Mouse (Mus musculus) activated CD4-positive, CD25-positive, alpha-beta regulatory T cell, adult 4 months (primary cell): Measurements from ENCODE around the gene Psmc4. TPM values are rescaled to one million over a fixed set of nuclear protein-coding genes. Genes with fewer than 3 reads are reported as not detected.
A peak's percentile ranks its signal among the peaks of the same experiment; 100 is the strongest.

Source experiments
- ATAC-seq: one replicate; pipeline ENCODE4 v1.8.0; 2017
- polyA plus RNA-seq, 2 experiments: library from polyadenylated mRNA; unstranded; fragments of 100-300 nt; shearing (Covaris generic); gene quantifications; one replicate each; pipeline ENCODE4 v1.2.1; 2017

Psmc4 gene
- 100 to 1,000 TPM; 172 to 224 TPM for polyA plus RNA-seq

GRCm38 (mm10) chr7:28049476-28050409, at the start of gene Psmc4:
TSS of gene Psmc4 (minus strand) at chr7:28050101.
- ATAC-seq = peak; percentile 98

GRCm38 (mm10) chr7:28099101-28099500, 49.2 kb upstream of the Psmc4 start:
- ATAC-seq = no peak

- ATAC-seq = no peak
Measured at GRCm38 (mm10) chr7:28093541-28093940, 43.6 kb upstream of the Psmc4 start.

GRCm38 (mm10) chr7:28086236-28086635, 36.3 kb upstream of the Psmc4 start:
- ATAC-seq = no peak

GRCm38 (mm10) chr7:28084215-28084614, 34.3 kb upstream of the Psmc4 start:
- ATAC-seq = no peak

GRCm38 (mm10) chr7:28070531-28071298, 20.8 kb upstream of the Psmc4 start, which contains the start of gene Fcgbp:
TSS of gene Fcgbp (plus strand) at chr7:28071236.
- ATAC-seq = no peak

- ATAC-seq = no peak
Measured at GRCm38 (mm10) chr7:28069546-28070172, 19.8 kb upstream of the Psmc4 start.

- no peak for ATAC-seq
Measured at GRCm38 (mm10) chr7:28068661-28069060, 18.8 kb upstream of the Psmc4 start.

- no peak for ATAC-seq
Measured at GRCm38 (mm10) chr7:28059972-28060371, 10.1 kb upstream of the Psmc4 start.

- no peak for ATAC-seq
Measured at GRCm38 (mm10) chr7:28053046-28053930, 3.4 kb upstream of the Psmc4 start.

- ATAC-seq = no peak
Measured at GRCm38 (mm10) chr7:28050584-28050983, 683 bp upstream of the Psmc4 start.

GRCm38 (mm10) chr7:28044524-28044923, 5.4 kb downstream of the Psmc4 start:
- ATAC-seq = no peak

GRCm38 (mm10) chr7:28014445-28014810, 35.5 kb downstream of the Psmc4 start:
- no peak for ATAC-seq

- peak; percentile 84 for ATAC-seq
Measured at GRCm38 (mm10) chr7:28013549-28014444, 36.1 kb downstream of the Psmc4 start, which contains the start of gene Zfp850. TSS of gene Zfp850 (minus strand) at chr7:28014115.

- no peak for ATAC-seq
Measured at GRCm38 (mm10) chr7:28010271-28010670, 39.6 kb downstream of the Psmc4 start.

Other genes starting within 250 kb of the Psmc4 start
- gene Zfp626, start 242.9 kb downstream of the Psmc4 start, polyA plus RNA-seq = 1 to 10 TPM; 5.5 to 7.3 TPM
- 1 to 10 TPM; 5.2 to 5.6 TPM for gene Zfp59, start 211.5 kb downstream of the Psmc4 start, polyA plus RNA-seq
- gene Zfp607a, start 192.6 kb downstream of the Psmc4 start, polyA plus RNA-seq = 1 to 10 TPM; 7.0 to 9.5 TPM
- 1 to 10 TPM; 3.3 to 4.5 TPM for gene Zfp974, start 120.6 kb downstream of the Psmc4 start, polyA plus RNA-seq
- gene Zfp780b, start 70.9 kb downstream of the Psmc4 start, polyA plus RNA-seq = 10 to 100 TPM; 35.1 to 37.1 TPM
- gene Zfp850, start 36.0 kb downstream of the Psmc4 start, polyA plus RNA-seq = 1 to 10 TPM; 6.2 to 6.5 TPM
- under 1 TPM in 1 of 2 experiments, not detected in 1; 0.19 TPM for gene Fcgbp, start 21.1 kb upstream of the Psmc4 start, polyA plus RNA-seq
- gene 9530053A07Rik, start 79.4 kb upstream of the Psmc4 start, polyA plus RNA-seq = not detected
- 10 to 100 TPM; 57.9 to 70.7 TPM for gene Fbl, start 119.6 kb upstream of the Psmc4 start, polyA plus RNA-seq
- gene Dyrk1b, start 129.4 kb upstream of the Psmc4 start, polyA plus RNA-seq = 1 to 10 TPM; 1.2 to 1.5 TPM
- under 1 TPM; 0.36 to 0.48 TPM for gene Eid2, start 217.8 kb upstream of the Psmc4 start, polyA plus RNA-seq
- 1 to 10 TPM; 1.0 to 1.1 TPM for gene Eid2b, start 227.6 kb upstream of the Psmc4 start, polyA plus RNA-seq
- not detected for gene Selenov, start 241.1 kb upstream of the Psmc4 start, polyA plus RNA-seq